Mouse (Mus musculus) testis, adult 2 months (tissue): ENCODE results near the gene Fam171a2. TPM values are rescaled to one million over a fixed set of nuclear protein-coding genes. Genes with fewer than 3 reads are reported as not detected.

Source experiments
- H3K27ac ChIP-seq: fragments of 200-500 bp; 2 replicates; pipeline ENCODE4 v1.5.1; 2012; ENCODE audit warnings: low read depth, low read length; ENCODE audit not compliant: control insufficient read depth, insufficient read depth
- H3K27me3 ChIP-seq: fragments of 200-500 bp; 2 replicates; pipeline ENCODE4 v1.6.1; 2012; ENCODE audit warnings: mild to moderate bottlenecking, low read length, moderate library complexity; ENCODE audit not compliant: control insufficient read depth, insufficient read depth
- H3K36me3 ChIP-seq: fragments of 200-500 bp; 2 replicates; pipeline ENCODE4 v1.6.1; 2012; ENCODE audit warnings: mild to moderate bottlenecking, low read length; ENCODE audit not compliant: control insufficient read depth, insufficient read depth
- H3K4me1 ChIP-seq: fragments of 200-500 bp; 2 replicates; pipeline ENCODE4 v1.6.1; 2012; ENCODE audit warnings: low read length; ENCODE audit not compliant: control insufficient read depth, insufficient read depth
- H3K4me3 ChIP-seq: fragments of 200-500 bp; 2 replicates; pipeline ENCODE4 v1.5.1; 2012; ENCODE audit warnings: low read depth, mild to moderate bottlenecking, low read length, moderate library complexity, mixed read lengths; ENCODE audit not compliant: control insufficient read depth
- CTCF ChIP-seq: fragments of 200-500 bp; IDR thresholded peaks from 2 replicates; pipeline ENCODE4 v1.5.1; 2012; ENCODE audit warnings: low read depth, mild to moderate bottlenecking, inconsistent platforms, low read length, moderate library complexity; ENCODE audit not compliant: control insufficient read depth, insufficient read depth, insufficient replicate concordance
- POLR2A ChIP-seq: fragments of 200-500 bp; IDR thresholded peaks from 2 replicates; pipeline ENCODE4 v1.6.1; 2012; ENCODE audit warnings: low read depth, mild to moderate bottlenecking, inconsistent platforms, low read length, moderate library complexity; ENCODE audit not compliant: control insufficient read depth
- polyA plus RNA-seq: library from polyadenylated mRNA; depleted of rRNA; stranded (reverse); fragments of >200 nt; gene quantifications from 2 replicates; pipeline ENCODE4 v1.2.3, GENCODE M21; 2012

The Fam171a2 gene
- polyA plus RNA-seq, 1 experiment = 0.88 TPM

GRCm38 (mm10) chr11:102453131-102453530 lies 5.6 kb upstream of the Fam171a2 start:
- Histone ChIP-seq H3K36me3 (no peaks in the 10 kb centered on the region), H3K4me1 (peaks cover 12% of the 10 kb centered on the region), H3K27ac (no peak overlapping the region), H3K27me3 (no peaks in the 10 kb centered on the region), H3K4me3 (no peak overlapping the region)
- no peak for TF ChIP-seq POLR2A
- no peak for TF ChIP-seq CTCF

- H3K4me3 ChIP-seq = no peak overlapping the region
- H3K36me3 ChIP-seq = no peaks in the 10 kb centered on the region
- H3K27me3 ChIP-seq = no peaks in the 10 kb centered on the region
- TF ChIP-seq POLR2A (no peak), CTCF (no peak)
- peaks cover 16% of the 10 kb centered on the region for H3K4me1 ChIP-seq
- no peak overlapping the region for H3K27ac ChIP-seq
These were observed 1.8 kb upstream of the Fam171a2 start for GRCm38 (mm10) chr11:102449043-102450008.

GRCm38 (mm10) chr11:102448327-102448726 lies 845 bp upstream of the Fam171a2 start:
- Histone ChIP-seq H3K27me3 (no peaks in the 10 kb centered on the region), H3K36me3 (no peaks in the 10 kb centered on the region), H3K4me1 (peaks cover 16% of the 10 kb centered on the region), H3K4me3 (no peak overlapping the region), H3K27ac (no peak overlapping the region)
- no peak for TF ChIP-seq POLR2A
- TF ChIP-seq CTCF = no peak

- Histone ChIP-seq H3K36me3 (no peaks in the 10 kb centered on the region), H3K27ac (no peak overlapping the region), H3K27me3 (no peaks in the 10 kb centered on the region), H3K4me1 (peaks cover 16% of the 10 kb centered on the region), H3K4me3 (peak overlapping the region; percentile 71)
- TF ChIP-seq CTCF = no peak
- no peak for TF ChIP-seq POLR2A
These were observed 661 bp downstream of the Fam171a2 start for GRCm38 (mm10) chr11:102446581-102447461.

GRCm38 (mm10) chr11:102445891-102446361 lies 1.6 kb downstream of the Fam171a2 start:
- H3K27me3 ChIP-seq = no peaks in the 10 kb centered on the region
- TF ChIP-seq CTCF (no peak), POLR2A (no peak)
- peaks cover 16% of the 10 kb centered on the region for H3K4me1 ChIP-seq
- no peaks in the 10 kb centered on the region for H3K36me3 ChIP-seq
- H3K27ac ChIP-seq = no peak overlapping the region
- no peak overlapping the region for H3K4me3 ChIP-seq

GRCm38 (mm10) chr11:102445264-102445890 lies 2.1 kb downstream of the Fam171a2 start:
- TF ChIP-seq POLR2A = no peak
- no peak for TF ChIP-seq CTCF
- peaks cover 16% of the 10 kb centered on the region for H3K4me1 ChIP-seq
- H3K27ac ChIP-seq = no peak overlapping the region
- H3K27me3 ChIP-seq = no peaks in the 10 kb centered on the region
- no peaks in the 10 kb centered on the region for H3K36me3 ChIP-seq
- no peak overlapping the region for H3K4me3 ChIP-seq
